Mouse (Mus musculus): ENCODE measurements around the gene Abcf2. TPM values are rescaled to one million over a fixed set of nuclear protein-coding genes. Genes with fewer than 3 reads are reported as not detected.
A peak's percentile ranks its signal among the peaks of the same experiment; 100 is the strongest.

The Abcf2 gene
- polyA plus RNA-seq, 1 experiment from 2014 or later: 79.5 TPM

- peaks cover 63% of the 10 kb centered on the region for H3K36me3 ChIP-seq (ENCODE audit: control insufficient read depth, insufficient read depth, low read length)
- H3K4me1 ChIP-seq (ENCODE audit: control insufficient read depth, insufficient read depth, low read length): peaks cover 9% of the 10 kb centered on the region; the same call in 1 of the 2 replicates
- WGBS: 81% methylated on average over 10 of the region's 10 CpGs
- no peak overlapping the region for H3K27ac ChIP-seq (ENCODE audit: low read length)
- no peaks in the 10 kb centered on the region for H3K9me3 ChIP-seq (ENCODE audit: control insufficient read depth, low read depth, low read length)
- no peak for ATAC-seq (ENCODE audit: insufficient number of reproducible peaks, insufficient read depth, low FRiP score, low read depth)
- H3K4me2 ChIP-seq (replicated peaks; ENCODE audit: low read depth, low read length): no peak overlapping the region
- no peak overlapping the region for H3K9ac ChIP-seq (replicated peaks; ENCODE audit: low read depth, low read length)
- H3K27me3 ChIP-seq (ENCODE audit: control insufficient read depth, insufficient read depth, low read length): no peaks in the 10 kb centered on the region
- H3K4me3 ChIP-seq (ENCODE audit: low read depth, low read length): no peak overlapping the region
These were observed 16.0 kb upstream of the Abcf2 start for GRCm38 (mm10) chr5:24593230-24593629.

DNA sequence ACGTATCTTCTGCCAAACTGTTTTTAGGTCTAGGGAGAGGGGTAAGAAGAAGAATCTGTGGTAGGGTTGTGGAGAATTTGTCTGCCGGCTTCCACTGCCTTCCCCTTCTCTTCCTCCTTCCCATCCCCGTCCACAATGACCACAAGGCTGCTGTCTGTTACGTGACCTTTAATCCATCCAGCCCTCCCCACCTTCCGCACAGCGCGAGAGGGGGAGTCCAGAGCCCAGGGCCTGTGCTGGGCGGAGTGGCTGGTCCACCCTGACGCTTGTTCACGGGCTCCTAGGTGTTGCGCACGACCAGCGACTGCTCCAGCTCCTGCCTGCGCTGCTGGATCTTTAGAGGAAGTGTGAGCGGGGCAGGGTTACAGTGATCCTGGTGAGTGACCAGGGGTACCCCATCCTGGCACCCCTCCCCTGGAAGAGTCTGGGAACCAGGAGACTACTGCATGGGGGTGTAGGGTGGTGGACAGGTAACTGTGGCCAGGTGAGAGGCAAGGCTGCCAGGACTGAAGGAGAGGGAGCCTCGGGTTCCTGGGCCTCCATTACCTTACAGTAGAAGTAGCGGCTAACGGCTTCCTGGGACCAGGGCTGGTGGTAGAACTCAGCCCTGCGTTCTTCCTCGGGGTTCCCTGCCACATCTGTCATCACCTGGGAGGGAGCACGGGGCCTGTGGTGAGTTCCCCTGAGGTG is 15.3 kb upstream of the Abcf2 start:
- Histone ChIP-seq H3K4me3 (ENCODE audit: low read depth, low read length) (no peak overlapping the region), H3K4me1 (ENCODE audit: control insufficient read depth, insufficient read depth, low read length) (peaks cover 9% of the 10 kb centered on the region; the same call in 1 of the 2 replicates), H3K36me3 (ENCODE audit: control insufficient read depth, insufficient read depth, low read length) (peaks cover 63% of the 10 kb centered on the region), H3K9ac (replicated peaks; ENCODE audit: low read depth, low read length) (no peak overlapping the region), H3K4me2 (replicated peaks; ENCODE audit: low read depth, low read length) (no peak overlapping the region), H3K27ac (ENCODE audit: low read length) (no peak overlapping the region), H3K27me3 (ENCODE audit: control insufficient read depth, insufficient read depth, low read length) (no peaks in the 10 kb centered on the region), H3K9me3 (ENCODE audit: control insufficient read depth, low read depth, low read length) (no peaks in the 10 kb centered on the region)
- 64% methylated on average over 21 of the region's 21 CpGs for WGBS
- ATAC-seq (ENCODE audit: insufficient number of reproducible peaks, insufficient read depth, low FRiP score, low read depth): no peak

DNA sequence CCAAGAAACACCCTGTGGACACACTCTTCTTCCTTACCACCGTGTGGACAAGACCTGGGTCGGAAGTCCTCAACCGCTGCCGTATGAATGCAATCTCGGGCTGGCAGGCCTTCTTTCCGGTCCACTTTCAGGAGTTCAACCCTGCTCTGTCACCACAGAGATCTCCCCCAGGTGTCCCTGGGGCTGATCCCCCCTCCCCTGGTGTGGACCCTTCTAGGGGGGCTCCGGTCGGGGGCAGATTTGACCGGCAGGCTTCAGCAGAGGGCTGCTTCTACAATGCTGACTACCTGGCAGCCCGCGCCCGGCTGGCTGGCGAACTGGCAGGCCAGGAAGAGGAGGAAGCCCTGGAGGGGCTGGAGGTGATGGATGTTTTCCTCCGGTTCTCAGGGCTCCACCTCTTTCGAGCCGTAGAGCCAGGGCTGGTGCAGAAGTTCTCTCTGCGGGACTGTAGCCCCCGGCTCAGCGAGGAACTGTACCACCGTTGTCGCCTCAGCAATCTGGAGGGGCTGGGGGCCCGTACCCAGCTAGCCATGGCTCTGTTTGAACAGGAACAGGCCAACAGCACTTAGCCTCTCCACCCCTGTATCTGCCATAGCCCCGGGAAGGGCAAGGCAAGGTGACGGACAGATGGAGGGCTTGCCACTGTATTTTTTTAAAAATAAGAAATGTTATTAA is 14.7 kb upstream of the Abcf2 start:
- Histone ChIP-seq H3K9ac (replicated peaks; ENCODE audit: low read depth, low read length) (no peak overlapping the region), H3K36me3 (ENCODE audit: control insufficient read depth, insufficient read depth, low read length) (peaks cover 63% of the 10 kb centered on the region), H3K27me3 (ENCODE audit: control insufficient read depth, insufficient read depth, low read length) (no peaks in the 10 kb centered on the region), H3K9me3 (ENCODE audit: control insufficient read depth, low read depth, low read length) (no peaks in the 10 kb centered on the region), H3K27ac (ENCODE audit: low read length) (no peak overlapping the region), H3K4me2 (replicated peaks; ENCODE audit: low read depth, low read length) (0 out of 2 replicates have a peak overlapping the region, but pooled peaks have one; percentile 10), H3K4me1 (ENCODE audit: control insufficient read depth, insufficient read depth, low read length) (peaks cover 15% of the 10 kb centered on the region; the same call in 1 of the 2 replicates), H3K4me3 (ENCODE audit: low read depth, low read length) (no peak overlapping the region)
- 49% methylated on average over 24 of the region's 24 CpGs for WGBS
- ATAC-seq (ENCODE audit: insufficient number of reproducible peaks, insufficient read depth, low FRiP score, low read depth): no peak

- Histone ChIP-seq H3K4me1 (ENCODE audit: control insufficient read depth, insufficient read depth, low read length) (peaks cover 10% of the 10 kb centered on the region; the same call in 1 of the 2 replicates), H3K27me3 (ENCODE audit: control insufficient read depth, insufficient read depth, low read length) (no peaks in the 10 kb centered on the region), H3K9me3 (ENCODE audit: control insufficient read depth, low read depth, low read length) (no peaks in the 10 kb centered on the region), H3K36me3 (ENCODE audit: control insufficient read depth, insufficient read depth, low read length) (peaks cover 63% of the 10 kb centered on the region), H3K4me2 (replicated peaks; ENCODE audit: low read depth, low read length) (0 out of 2 replicates have a peak overlapping the region, but pooled peaks have one; percentile 10), H3K27ac (ENCODE audit: low read length) (no peak overlapping the region), H3K4me3 (ENCODE audit: low read depth, low read length) (no peak overlapping the region), H3K9ac (replicated peaks; ENCODE audit: low read depth, low read length) (no peak overlapping the region; the same call in 1 of the 2 replicates)
- 34% methylated on average over 23 of the region's 23 CpGs for WGBS
- no peak for ATAC-seq (ENCODE audit: insufficient number of reproducible peaks, insufficient read depth, low FRiP score, low read depth)
These were observed 14.0 kb upstream of the Abcf2 start for GRCm38 (mm10) chr5:24591268-24591721.

- no peak for ATAC-seq (ENCODE audit: insufficient number of reproducible peaks, insufficient read depth, low FRiP score, low read depth)
These were observed 12.5 kb upstream of the Abcf2 start for GRCm38 (mm10) chr5:24589511-24590500.

GRCm38 (mm10) chr5:24587200-24587577 is 9.9 kb upstream of the Abcf2 start:
- H3K4me1 ChIP-seq (ENCODE audit: control insufficient read depth, insufficient read depth, low read length): peaks cover 10% of the 10 kb centered on the region; the same call in 1 of the 2 replicates
- peak overlapping the region; percentile 55 for H3K9ac ChIP-seq (replicated peaks; ENCODE audit: low read depth, low read length)
- 0 out of 2 replicates have a peak overlapping the region, but pooled peaks have one; percentile 4 for H3K27ac ChIP-seq (ENCODE audit: low read length)
- H3K4me2 ChIP-seq (replicated peaks; ENCODE audit: low read depth, low read length): peak overlapping the region; percentile 62
- peak overlapping the region; percentile 72 for H3K4me3 ChIP-seq (ENCODE audit: low read depth, low read length)
- ATAC-seq (ENCODE audit: insufficient number of reproducible peaks, insufficient read depth, low FRiP score, low read depth): no peak
- no peaks in the 10 kb centered on the region for H3K9me3 ChIP-seq (ENCODE audit: control insufficient read depth, low read depth, low read length)
- WGBS: 25% methylated on average over 4 of the region's 4 CpGs
- H3K36me3 ChIP-seq (ENCODE audit: control insufficient read depth, insufficient read depth, low read length): peaks cover 27% of the 10 kb centered on the region
- H3K27me3 ChIP-seq (ENCODE audit: control insufficient read depth, insufficient read depth, low read length): no peaks in the 10 kb centered on the region

More at GRCm38 (mm10) chr5:24589511-24590500, 12.5 kb upstream of the Abcf2 start:
- Histone ChIP-seq H3K27me3 (ENCODE audit: control insufficient read depth, insufficient read depth, low read length) (no peaks in the 10 kb centered on the region), H3K9ac (replicated peaks; ENCODE audit: low read depth, low read length) (no peak overlapping the region), H3K4me2 (replicated peaks; ENCODE audit: low read depth, low read length) (no peak overlapping the region), H3K27ac (ENCODE audit: low read length) (no peak overlapping the region), H3K9me3 (ENCODE audit: control insufficient read depth, low read depth, low read length) (no peaks in the 10 kb centered on the region), H3K36me3 (ENCODE audit: control insufficient read depth, insufficient read depth, low read length) (peaks cover 52% of the 10 kb centered on the region), H3K4me3 (ENCODE audit: low read depth, low read length) (no peak overlapping the region), H3K4me1 (ENCODE audit: control insufficient read depth, insufficient read depth, low read length) (peaks cover 10% of the 10 kb centered on the region; the same call in 1 of the 2 replicates)
- 92% methylated on average over 20 of the region's 20 CpGs for WGBS

GRCm38 (mm10) chr5:24586547-24587199 is 9.4 kb upstream of the Abcf2 start, which contains the start of gene Chpf2:
Chpf2 (plus strand) TSS chr5:24586741.
- WGBS: under 1% methylated on average over 43 of the region's 43 CpGs
- ATAC-seq (ENCODE audit: insufficient number of reproducible peaks, insufficient read depth, low FRiP score, low read depth): peak; percentile 89; the same call in 1 of the 2 replicates
- peaks cover 10% of the 10 kb centered on the region; the same call in 1 of the 2 replicates for H3K4me1 ChIP-seq (ENCODE audit: control insufficient read depth, insufficient read depth, low read length)
- 0 out of 2 replicates have a peak within 1 kb of the TSS, but pooled peaks have one; percentile 4 for H3K27ac ChIP-seq (ENCODE audit: low read length)
- no peaks in the 10 kb centered on the region for H3K9me3 ChIP-seq (ENCODE audit: control insufficient read depth, low read depth, low read length)
- H3K4me3 ChIP-seq (ENCODE audit: low read depth, low read length): peak within 1 kb of the TSS; percentile 72
- peak within 1 kb of the TSS; percentile 55 for H3K9ac ChIP-seq (replicated peaks; ENCODE audit: low read depth, low read length)
- peaks cover 22% of the 10 kb centered on the region for H3K36me3 ChIP-seq (ENCODE audit: control insufficient read depth, insufficient read depth, low read length)
- H3K27me3 ChIP-seq (ENCODE audit: control insufficient read depth, insufficient read depth, low read length): no peaks in the 10 kb centered on the region
- H3K4me2 ChIP-seq (replicated peaks; ENCODE audit: low read depth, low read length): peak within 1 kb of the TSS; percentile 62

Measured in stomach, embryonic 14.5 days (tissue).